Mouse (Mus musculus) midbrain, embryonic 11.5 days (tissue): Measurements from ENCODE around the gene Yars. TPM values are rescaled to one million over a fixed set of nuclear protein-coding genes. Genes with fewer than 3 reads are reported as not detected.

ENCODE experiments used
- ATAC-seq: fragments of 200-750 bp; cut with Nextera tagmentation; 2 replicates; pipeline ENCODE4 v1.8.0; 2017; ENCODE audit warnings: moderate TSS enrichment, moderate library complexity; ENCODE audit not compliant: low FRiP score
- DNase-seq: peaks from one replicate; pipeline ENCODE4 v3.0.0; 2015; ENCODE audit warnings: low spot score; ENCODE audit errors: missing footprints
- H3K27ac ChIP-seq: fragments of 300-500 bp; sonication (generic); 2 replicates; pipeline ENCODE4 v1.5.1; 2014; ENCODE audit warnings: low read depth, low read length
- H3K27me3 ChIP-seq: fragments of 300-500 bp; sonication (generic); 2 replicates; pipeline ENCODE4 v1.6.1; 2014; ENCODE audit warnings: mild to moderate bottlenecking, low read length, moderate library complexity, mixed read lengths; ENCODE audit not compliant: control insufficient read depth, insufficient read depth
- H3K36me3 ChIP-seq: fragments of 300-500 bp; sonication (generic); 2 replicates; pipeline ENCODE4 v1.6.1; 2014; ENCODE audit warnings: mild to moderate bottlenecking, low read length, moderate library complexity, mixed read lengths; ENCODE audit not compliant: control insufficient read depth, insufficient read depth
- H3K4me1 ChIP-seq: fragments of 300-500 bp; sonication (generic); 2 replicates; pipeline ENCODE4 v1.6.1; 2014; ENCODE audit warnings: low read length; ENCODE audit not compliant: control insufficient read depth, insufficient read depth
- H3K4me2 ChIP-seq: fragments of 300-500 bp; sonication (generic); 2 replicates; pipeline ENCODE4 v1.6.1; 2014; ENCODE audit warnings: mild to moderate bottlenecking, moderate library complexity
- H3K4me3 ChIP-seq: fragments of 300-500 bp; sonication (generic); 2 replicates; pipeline ENCODE4 v1.5.1; 2014; ENCODE audit warnings: low read depth, low read length
- H3K9ac ChIP-seq: fragments of 300-500 bp; sonication (generic); 2 replicates; pipeline ENCODE4 v1.6.1; 2014; ENCODE audit warnings: low read length
- H3K9me3 ChIP-seq: fragments of 300-500 bp; sonication (generic); 2 replicates; pipeline ENCODE4 v1.6.1; 2016; ENCODE audit warnings: low read length; ENCODE audit not compliant: control insufficient read depth
- WGBS: fragments of 180-500 bp; shearing (Covaris S2); extraction: QIAGEN DNeasy Blood & Tissue Kit; methylation state at CpG from one replicate; pipeline ENCODE4 v1.1.7; 2014; 5-methylcytosine and 5-hydroxymethylcytosine counted together
- polyA plus RNA-seq: library from polyadenylated mRNA; unstranded; fragments of >200 nt; fragmentation: Nextera tagmentation; extraction: Ambion mirVana; gene quantifications from 2 replicates; pipeline ENCODE4 v1.2.1, GENCODE M21; 2014

The Yars gene
- polyA plus RNA-seq, 1 experiment from 2014 or later = 105 TPM

- Histone ChIP-seq H3K27ac (peak overlapping the region; percentile 2; the same call in 1 of the 2 replicates), H3K27me3 (peaks cover 39% of the 10 kb centered on the region), H3K36me3 (no peaks in the 10 kb centered on the region), H3K4me1 (peaks cover 22% of the 10 kb centered on the region), H3K4me3 (no peak overlapping the region), H3K4me2 (peak overlapping the region; percentile 32), H3K9ac (peak overlapping the region; percentile 2; the same call in 1 of the 2 replicates), H3K9me3 (no peaks in the 10 kb centered on the region)
- WGBS = 13% methylated on average over 15 of the region's 15 CpGs
- ATAC-seq (peak; percentile 51), DNase-seq (no peak)
Measured at GRCm38 (mm10) chr4:129250759-129251481, 61.4 kb downstream of the Yars start.

- ATAC-seq (peak; percentile 73), DNase-seq (peak; percentile 93)
- peak overlapping the region; percentile 32 for H3K4me2 ChIP-seq
- peak overlapping the region; percentile 2; the same call in 1 of the 2 replicates for H3K27ac ChIP-seq
- peaks cover 26% of the 10 kb centered on the region for H3K4me1 ChIP-seq
- no peaks in the 10 kb centered on the region for H3K9me3 ChIP-seq
- peak overlapping the region; percentile 10; the same call in 1 of the 2 replicates for H3K9ac ChIP-seq
- H3K36me3 ChIP-seq = no peaks in the 10 kb centered on the region
- H3K4me3 ChIP-seq = no peak overlapping the region
- under 1% methylated on average over 15 of the region's 15 CpGs for WGBS
- H3K27me3 ChIP-seq = peaks cover 36% of the 10 kb centered on the region
Measured at GRCm38 (mm10) chr4:129251482-129252125, 62.0 kb downstream of the Yars start.

GRCm38 (mm10) chr4:129252492-129252891 is 62.9 kb downstream of the Yars start:
- H3K27me3 ChIP-seq = peaks cover 27% of the 10 kb centered on the region
- ATAC-seq = no peak
- H3K9me3 ChIP-seq = no peaks in the 10 kb centered on the region
- 81% methylated on average over 2 of the region's 2 CpGs for WGBS
- no peak overlapping the region for H3K4me3 ChIP-seq
- no peak overlapping the region for H3K27ac ChIP-seq
- no peak overlapping the region for H3K9ac ChIP-seq
- no peak overlapping the region for H3K4me2 ChIP-seq
- no peak for DNase-seq
- H3K36me3 ChIP-seq = no peaks in the 10 kb centered on the region
- H3K4me1 ChIP-seq = peaks cover 30% of the 10 kb centered on the region

- H3K9ac ChIP-seq = no peak overlapping the region
- H3K9me3 ChIP-seq = no peaks in the 10 kb centered on the region
- H3K27ac ChIP-seq = no peak overlapping the region
- H3K4me3 ChIP-seq = no peak overlapping the region
- 93% methylated on average over 3 of the region's 3 CpGs for WGBS
- no peaks in the 10 kb centered on the region for H3K36me3 ChIP-seq
- H3K27me3 ChIP-seq = peaks cover 9% of the 10 kb centered on the region; the same call in 1 of the 2 replicates
- H3K4me1 ChIP-seq = peaks cover 25% of the 10 kb centered on the region
- DNase-seq (no peak), ATAC-seq (no peak)
- no peak overlapping the region for H3K4me2 ChIP-seq
Measured at GRCm38 (mm10) chr4:129254571-129254970, 65.0 kb downstream of the Yars start.

GRCm38 (mm10) chr4:129256450-129257380 is 67.2 kb downstream of the Yars start:
- peaks cover 17% of the 10 kb centered on the region for H3K4me1 ChIP-seq
- peak; percentile 46 for ATAC-seq
- no peak for DNase-seq

GRCm38 (mm10) chr4:129259101-129259500 is 69.5 kb downstream of the Yars start:
- ATAC-seq = no peak
- 22% methylated on average over 4 of the region's 4 CpGs for WGBS

More at GRCm38 (mm10) chr4:129256450-129257380, 67.2 kb downstream of the Yars start:
- H3K36me3 ChIP-seq = no peaks in the 10 kb centered on the region
- H3K4me3 ChIP-seq = no peak overlapping the region
- no peaks in the 10 kb centered on the region for H3K27me3 ChIP-seq
- 28% methylated on average over 8 of the region's 8 CpGs for WGBS
- no peak overlapping the region for H3K4me2 ChIP-seq
- H3K9ac ChIP-seq = no peak overlapping the region
- no peak overlapping the region for H3K27ac ChIP-seq
- no peaks in the 10 kb centered on the region for H3K9me3 ChIP-seq

GRCm38 (mm10) chr4:129260678-129261077 is 71.1 kb downstream of the Yars start:
- H3K4me2 ChIP-seq = no peak overlapping the region
- no peaks in the 10 kb centered on the region for H3K27me3 ChIP-seq
- no peak overlapping the region for H3K9ac ChIP-seq
- H3K36me3 ChIP-seq = no peaks in the 10 kb centered on the region
- H3K9me3 ChIP-seq = no peaks in the 10 kb centered on the region
- WGBS = 6% methylated on average over 6 of the region's 6 CpGs
- H3K27ac ChIP-seq = no peak overlapping the region
- H3K4me3 ChIP-seq = no peak overlapping the region
- ATAC-seq = no peak
- peaks cover 23% of the 10 kb centered on the region for H3K4me1 ChIP-seq
- no peak for DNase-seq

More at GRCm38 (mm10) chr4:129259101-129259500, 69.5 kb downstream of the Yars start:
- Histone ChIP-seq H3K9ac (0 out of 2 replicates have a peak overlapping the region, but pooled peaks have one; percentile 13), H3K4me1 (peaks cover 23% of the 10 kb centered on the region), H3K27ac (no peak overlapping the region), H3K4me3 (no peak overlapping the region), H3K4me2 (no peak overlapping the region), H3K36me3 (no peaks in the 10 kb centered on the region), H3K9me3 (no peaks in the 10 kb centered on the region), H3K27me3 (no peaks in the 10 kb centered on the region)
- no peak for DNase-seq

GRCm38 (mm10) chr4:129261196-129261595 is 71.6 kb downstream of the Yars start, which contains the start of gene C77080:
TSS of gene C77080 (minus strand) at chr4:129261404.
- DNase-seq (no peak), ATAC-seq (no peak)
- Histone ChIP-seq H3K27me3 (no peaks in the 10 kb centered on the region), H3K36me3 (no peaks in the 10 kb centered on the region), H3K27ac (no peak within 1 kb of the TSS), H3K4me2 (no peak within 1 kb of the TSS), H3K9ac (no peak within 1 kb of the TSS), H3K9me3 (no peaks in the 10 kb centered on the region), H3K4me3 (no peak within 1 kb of the TSS), H3K4me1 (peaks cover 22% of the 10 kb centered on the region)
- WGBS = 0% methylated on average over 3 of the region's 4 CpGs
